Mouse (Mus musculus) kidney, adult 9 months (tissue): ENCODE results near the gene Evc.

Experiments
- DNase-seq: peaks from one replicate; pipeline ENCODE4 v3.0.0; 2022

Evc gene

GRCm38 (mm10) chr5:37336485-37337105 lies at the start of gene Evc:
TSS of gene Evc (minus strand) at chr5:37336894.
- peak; percentile 84 for DNase-seq

GRCm38 (mm10) chr5:37383570-37383969 lies 46.9 kb upstream of the Evc start:
- peak; percentile 27 for DNase-seq

GRCm38 (mm10) chr5:37380641-37381040 lies 43.9 kb upstream of the Evc start:
- DNase-seq: no peak

GRCm38 (mm10) chr5:37377376-37377775 lies 40.7 kb upstream of the Evc start:
- DNase-seq: no peak

GRCm38 (mm10) chr5:37368796-37369195 lies 32.1 kb upstream of the Evc start:
- no peak for DNase-seq

- peak; percentile 21 for DNase-seq
Measured at GRCm38 (mm10) chr5:37365751-37366150, 29.1 kb upstream of the Evc start.

GRCm38 (mm10) chr5:37363284-37363683 lies 26.6 kb upstream of the Evc start:
- no peak for DNase-seq

- DNase-seq: no peak
Measured at GRCm38 (mm10) chr5:37362618-37363017, 25.9 kb upstream of the Evc start.

- DNase-seq: no peak
Measured at GRCm38 (mm10) chr5:37356027-37356426, 19.3 kb upstream of the Evc start.

GRCm38 (mm10) chr5:37354385-37354784 lies 17.7 kb upstream of the Evc start:
- DNase-seq: peak; percentile 81

GRCm38 (mm10) chr5:37351791-37352190 lies 15.1 kb upstream of the Evc start:
- no peak for DNase-seq

GRCm38 (mm10) chr5:37343962-37344361 lies 7.3 kb upstream of the Evc start:
- no peak for DNase-seq

GRCm38 (mm10) chr5:37338288-37338687 lies 1.6 kb upstream of the Evc start, which contains the start of gene Evc2:
TSS of gene Evc2 (plus strand) at chr5:37338499.
- peak; percentile 73 for DNase-seq

GRCm38 (mm10) chr5:37337696-37338095 lies 1.0 kb upstream of the Evc start:
- no peak for DNase-seq

GRCm38 (mm10) chr5:37335061-37335460 lies 1.6 kb downstream of the Evc start:
- DNase-seq: peak; percentile 73

GRCm38 (mm10) chr5:37332066-37332465 lies 4.6 kb downstream of the Evc start:
- DNase-seq: peak; percentile 88

GRCm38 (mm10) chr5:37331133-37331505 lies 5.6 kb downstream of the Evc start:
- DNase-seq: peak; percentile 97

- no peak for DNase-seq
Measured at GRCm38 (mm10) chr5:37330449-37331132, 6.1 kb downstream of the Evc start.

- DNase-seq: peak; percentile 63
Measured at GRCm38 (mm10) chr5:37326675-37327074, 10.0 kb downstream of the Evc start.

- no peak for DNase-seq
Measured at GRCm38 (mm10) chr5:37320761-37321160, 15.9 kb downstream of the Evc start.

GRCm38 (mm10) chr5:37320174-37320573 lies 16.5 kb downstream of the Evc start:
- no peak for DNase-seq

- DNase-seq: peak; percentile 54
Measured at GRCm38 (mm10) chr5:37318715-37319114, 18.0 kb downstream of the Evc start.

- DNase-seq: no peak
Measured at GRCm38 (mm10) chr5:37312980-37313722, 23.5 kb downstream of the Evc start.

- no peak for DNase-seq
Measured at GRCm38 (mm10) chr5:37310026-37310425, 26.7 kb downstream of the Evc start.
